Mouse (Mus musculus) lung, postnatal 10 days (tissue): Measurements from ENCODE around the gene Olfr1447.

ENCODE experiments used
- DNase-seq: peaks from one replicate; pipeline ENCODE4 v3.0.0; 2021

Olfr1447 gene

DNA sequence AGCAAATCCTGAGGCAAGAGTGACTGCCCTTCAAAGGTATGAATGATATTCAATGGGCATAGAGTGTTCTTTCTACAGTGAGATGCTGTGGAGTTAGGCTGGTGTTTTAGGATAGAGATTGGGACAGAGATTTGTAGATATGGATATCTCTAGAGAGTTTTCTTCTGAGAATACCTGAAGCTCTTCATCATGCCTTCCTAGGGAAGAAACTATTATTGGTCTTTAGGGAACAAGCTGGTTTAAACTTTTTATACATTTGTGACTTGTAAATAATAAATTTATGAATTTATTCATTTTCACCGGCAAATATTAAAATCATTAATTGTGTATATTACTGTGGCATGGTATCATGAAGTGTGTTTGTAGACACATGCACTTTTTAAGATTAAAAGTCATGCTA lies at the start of gene Olfr1447:
Olfr1447 (minus strand) TSS at position 101 of the 400 bp plus-strand sequence.
- no peak for DNase-seq

DNA sequence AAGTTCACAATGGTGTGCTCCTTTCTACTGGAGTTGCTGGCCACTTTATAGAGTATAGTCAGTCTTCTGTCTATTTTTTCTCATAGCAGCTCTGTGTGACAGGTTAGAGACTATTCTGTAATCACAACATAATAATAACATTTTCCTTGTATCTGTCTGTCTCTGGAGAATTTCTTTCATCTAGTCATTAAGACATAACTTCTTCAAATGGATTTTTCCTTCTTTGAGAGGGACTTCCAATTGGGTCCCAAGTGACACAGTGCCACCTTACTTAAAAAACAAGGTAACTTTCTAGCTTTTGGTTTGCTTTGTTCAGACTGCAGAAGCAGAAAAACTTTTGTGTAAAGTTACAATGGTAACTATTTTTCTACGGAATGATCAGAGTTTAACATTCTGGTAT lies 46.4 kb upstream of the Olfr1447 start, which contains the start of gene Olfr1450:
Olfr1450 (plus strand) TSS at position 301 of the 400 bp plus-strand sequence.
- no peak for DNase-seq

DNA sequence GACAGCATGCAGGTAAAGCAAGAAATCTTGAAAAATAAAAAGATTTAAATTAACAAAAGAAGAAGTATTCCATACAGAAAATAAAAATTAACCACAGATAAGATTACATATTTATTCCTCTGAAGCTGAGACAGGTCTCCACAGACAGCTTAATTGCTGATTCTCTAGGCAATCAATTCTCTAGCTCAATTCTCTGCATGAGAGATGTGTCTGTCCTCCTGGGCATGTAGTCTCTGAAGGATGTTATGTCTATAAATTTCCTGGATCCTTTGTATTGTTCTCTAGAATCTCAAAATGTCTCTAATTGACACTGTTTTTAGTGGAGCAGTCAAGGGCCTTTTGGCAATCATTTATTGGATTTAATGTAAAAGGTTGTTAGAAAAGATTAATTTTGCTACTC lies 27.0 kb upstream of the Olfr1447 start, which contains the start of gene Olfr1449:
Olfr1449 (plus strand) TSS at position 301 of the 400 bp plus-strand sequence.
- no peak for DNase-seq

DNA sequence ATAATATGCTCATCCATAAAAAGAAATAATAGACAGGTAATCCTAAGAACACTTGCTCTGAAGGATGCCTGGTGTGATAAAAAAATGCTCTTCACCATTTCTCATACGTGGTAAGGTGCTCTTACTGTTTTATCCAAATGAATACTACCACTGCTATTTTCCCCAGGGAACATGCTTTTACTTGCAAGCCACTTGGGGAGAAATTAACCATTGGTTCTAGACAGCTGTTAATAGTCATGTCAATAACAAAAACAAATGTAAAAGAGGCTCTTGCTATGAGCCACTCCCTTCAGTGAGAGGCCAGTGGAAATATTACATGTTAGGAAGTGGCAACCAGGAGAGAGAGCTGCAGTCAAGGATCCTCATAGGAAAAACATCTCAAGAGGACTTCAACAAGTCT lies 20.8 kb upstream of the Olfr1447 start, which contains the start of gene Olfr1448:
Olfr1448 (minus strand) TSS at position 101 of the 400 bp plus-strand sequence.
- no peak for DNase-seq

DNA sequence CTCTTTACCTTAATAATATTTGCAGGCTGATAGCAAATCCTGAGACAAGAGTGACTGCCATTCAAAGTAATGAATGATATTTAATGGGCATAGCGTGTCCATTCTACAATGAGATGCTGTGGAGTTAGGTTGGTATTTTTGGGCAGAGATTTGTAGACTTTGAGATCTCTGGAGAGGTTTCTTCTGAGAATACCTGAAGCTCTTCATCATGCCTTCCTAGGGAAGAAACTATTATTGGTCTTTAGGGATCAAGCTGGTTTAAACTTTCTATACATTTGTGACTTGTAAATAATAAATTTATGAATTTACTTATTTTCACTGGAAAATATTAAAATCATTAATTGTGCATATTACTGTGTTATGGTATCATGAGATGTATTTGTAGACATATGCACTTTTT lies 10.1 kb downstream of the Olfr1447 start, which contains the start of gene Olfr1446:
Olfr1446 (minus strand) TSS at position 101 of the 400 bp plus-strand sequence.
- no peak for DNase-seq

DNA sequence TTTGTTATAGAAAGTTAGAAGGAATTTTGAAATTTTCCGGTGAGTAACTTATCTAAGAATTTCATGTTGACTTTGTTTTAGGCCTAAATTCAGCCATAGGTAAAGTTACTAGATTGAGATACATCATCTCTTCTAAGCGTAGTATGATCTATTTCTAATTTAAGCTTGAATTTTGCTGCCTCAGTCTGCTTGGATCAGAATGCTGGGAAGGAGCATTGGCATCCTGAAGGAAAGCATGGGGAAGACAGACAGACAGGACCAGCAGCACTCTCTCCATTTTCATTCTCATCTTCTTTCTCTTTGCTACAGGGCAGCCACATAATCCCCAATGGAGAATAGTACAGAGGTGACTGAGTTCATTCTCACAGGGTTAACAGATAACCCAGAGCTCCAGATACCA lies 20.0 kb downstream of the Olfr1447 start, which contains the start of gene Olfr1445:
Olfr1445 (plus strand) TSS at position 301 of the 400 bp plus-strand sequence.
- no peak for DNase-seq

DNA sequence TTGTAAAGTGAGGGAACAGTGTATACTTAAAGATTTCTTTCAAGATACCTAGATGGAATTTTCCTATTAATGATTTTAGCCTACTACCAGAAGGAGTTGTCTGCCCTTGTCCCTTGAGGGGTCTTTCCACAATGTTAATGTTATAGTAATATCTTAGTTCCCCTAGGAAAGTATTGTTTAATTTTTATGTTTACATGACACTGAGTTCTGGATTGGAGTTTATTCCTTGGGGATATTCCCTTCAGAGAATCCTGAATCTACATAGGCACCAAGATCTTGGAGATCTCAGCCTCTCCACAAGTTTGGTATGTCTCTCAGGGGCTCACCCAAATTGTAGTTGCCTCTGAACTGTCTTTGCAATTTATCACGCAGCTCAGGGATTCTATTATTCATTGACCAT lies 46.6 kb downstream of the Olfr1447 start, which contains the start of gene Olfr1444:
Olfr1444 (plus strand) TSS at position 301 of the 400 bp plus-strand sequence.
- no peak for DNase-seq
